Comparison of ENCODE assay signal across 15 mouse cellular contexts in genomic region chr14:20963863-20964262, GRCm38 (mm10). TPM values are rescaled to one million over a fixed set of nuclear protein-coding genes. Genes with fewer than 3 reads are reported as not detected.
DNase-seq lines count a peak whose midpoint lies in the region; ATAC-seq and TF ChIP-seq lines count a peak whose summit lies in the region.
"Had no signal": no experiment of that assay in that cellular context is flagged by ENCODE, and none has a peak within 500 bp of the region (broad histone marks: within the 10 kb centered on the region; RNA-seq: fewer than 3 reads in every experiment).

No protein-coding gene starts in this region.

- no peak for DNase-seq in gastrocnemius, adult 2 months
- no peak for DNase-seq in gastrocnemius, postnatal 4 days (ENCODE audit: low spot score in 2 of 2)
- DNase-seq in kidney, postnatal 4 days, result no peak
- no peak for DNase-seq in layer of hippocampus, adult 18-20 months (ENCODE audit: low spot score in 2 of 2)
- DNase-seq in forebrain, postnatal 0 days, result no peak
- DNase-seq: cerebellum, postnatal 14 days; gastrocnemius, postnatal 14 days; kidney, adult 11 months; kidney, postnatal 36 days; right cerebral cortex, postnatal 4 days had no signal

- no peak overlapping the region for H3K9ac ChIP-seq in kidney, embryonic 15.5 days
- no peak overlapping the region for H3K9ac ChIP-seq in forebrain, postnatal 0 days
- H3K9ac ChIP-seq: liver, embryonic 15.5 days had no signal

- H3K4me1 ChIP-seq in kidney, embryonic 15.5 days, result peaks cover 14% of the 10 kb centered on the region
- no peaks in the 10 kb centered on the region for H3K4me1 ChIP-seq in forebrain, postnatal 0 days (ENCODE audit: insufficient read depth)

- intact Hi-C loops in gastrocnemius, adult 2 months (cut with DNase I), result no loop called here

- H3K27me3 ChIP-seq in kidney, embryonic 15.5 days, result no peaks in the 10 kb centered on the region
- no peaks in the 10 kb centered on the region for H3K27me3 ChIP-seq in forebrain, postnatal 0 days (ENCODE audit: insufficient read depth, low read length)
- H3K27me3 ChIP-seq: liver, embryonic 15.5 days had no signal

- no peak for ATAC-seq in kidney, embryonic 15.5 days (replicated peaks; ENCODE audit: low FRiP score)
- ATAC-seq in CD4-positive, CD25-positive, alpha-beta regulatory T cell, adult 4 months, result peak; percentile 66
- ATAC-seq in neutrophil, adult 5-6 weeks (ENCODE audit: extremely low read depth, insufficient number of reproducible peaks, low FRiP score, poor library complexity, severe bottlenecking), result 0 out of 2 replicates have a peak, but pooled peaks have one; percentile 36
- ATAC-seq in forebrain, postnatal 0 days, result no peak

- H3K4me3 ChIP-seq in gastrocnemius, adult 2 months, result no peak overlapping the region
- no peak overlapping the region for H3K4me3 ChIP-seq in kidney, embryonic 15.5 days (replicated peaks)
- no peak overlapping the region for H3K4me3 ChIP-seq in forebrain, postnatal 0 days (ENCODE audit: low read depth, low read length)
- H3K4me3 ChIP-seq: liver, embryonic 15.5 days had no signal

- no peak overlapping the region for H3K4me2 ChIP-seq in kidney, embryonic 15.5 days
- H3K4me2 ChIP-seq in forebrain, postnatal 0 days (ENCODE audit: low read depth), result no peak overlapping the region
- H3K4me2 ChIP-seq: liver, embryonic 15.5 days; midbrain, embryonic 11.5 days had no signal

- no peak for TF ChIP-seq CTCF in gastrocnemius, adult 2 months (IDR thresholded peaks at IDR 0.05)
- no peak for TF ChIP-seq CTCF in forebrain, postnatal 0 days (IDR thresholded peaks at IDR 0.05; ENCODE audit: low read depth)

- 0 out of 2 replicates have a peak overlapping the region, but pooled peaks have one; percentile 4 for H3K27ac ChIP-seq in gastrocnemius, adult 2 months
- H3K27ac ChIP-seq in kidney, embryonic 15.5 days, result peak overlapping the region; percentile 60; the same call in 1 of the 2 replicates
- H3K27ac ChIP-seq in forebrain, postnatal 0 days (ENCODE audit: low read depth, low read length), result no peak overlapping the region
- H3K27ac ChIP-seq: liver, embryonic 15.5 days had no signal

- H3K9me3 ChIP-seq in kidney, embryonic 15.5 days (replicated peaks), result no peaks in the 10 kb centered on the region
- H3K9me3 ChIP-seq in forebrain, postnatal 0 days (ENCODE audit: low read length), result no peaks in the 10 kb centered on the region
- H3K9me3 ChIP-seq: liver, embryonic 15.5 days had no signal

- WGBS in kidney, embryonic 15.5 days, result 78% methylated on average over 4 of the region's 4 CpGs
- WGBS in forebrain, postnatal 0 days, result 88% methylated on average over 4 of the region's 4 CpGs

- H3K36me3 ChIP-seq in kidney, embryonic 15.5 days, result no peaks in the 10 kb centered on the region
- no peaks in the 10 kb centered on the region for H3K36me3 ChIP-seq in forebrain, postnatal 0 days (ENCODE audit: insufficient read depth)
- H3K36me3 ChIP-seq: liver, embryonic 15.5 days had no signal

RNA-seq across cellular contexts. Expression of gene Vcl, which starts 34.7 kb away (rescaled TPM):
- 10 to 100 TPM; 60.0 to 79.2 TPM for total RNA-seq in gastrocnemius, adult 2 months (2021)
- total RNA-seq in gastrocnemius, postnatal 4 days (2021), result 100 to 1,000 TPM; 132 to 140 TPM
- 46.4 and 51.3 TPM in 2 replicates for polyA plus RNA-seq in kidney, embryonic 15.5 days (2015; fragmentation: Nextera tagmentation; extraction: Ambion mirVana)
- 1 to 10 TPM; 1.4 to 2.6 TPM for polyA plus RNA-seq in CD4-positive, CD25-positive, alpha-beta regulatory T cell, adult 4 months (2017; shearing (Covaris generic))
- total RNA-seq in neutrophil, adult 5-6 weeks (2017), result 30.0 and 39.3 TPM in 2 replicates
- total RNA-seq in layer of hippocampus, adult 18-20 months (2021), result 10 to 100 TPM; 28.2 to 32.5 TPM
- 15.5 and 21.6 TPM in 2 replicates for total RNA-seq in forebrain, postnatal 0 days (2014; rRNA removed)
- 4.4 and 6.6 TPM in 2 replicates for polyA plus RNA-seq in forebrain, postnatal 0 days (2015; fragmentation: Nextera tagmentation; extraction: Ambion mirVana)

Comparison
In these comparisons a context has a peak if more than half of its experiments do, and no peak if none do; other contexts are left out.
1. ATAC-seq: peak in CD4-positive, CD25-positive, alpha-beta regulatory T cell, adult 4 months (single experiment) and neutrophil, adult 5-6 weeks (single experiment); none in kidney, embryonic 15.5 days (single experiment) and forebrain, postnatal 0 days (single experiment).